Mouse (Mus musculus): ENCODE measurements around the gene Ccl28. TPM values are rescaled to one million over a fixed set of nuclear protein-coding genes. Genes with fewer than 3 reads are reported as not detected.
"Not testable (repeated sequence)": the region's sequence is repeated elsewhere in the genome, so short reads cannot be mapped to it uniquely, and the experiment has no call there.

Gene Ccl28
- total RNA-seq, 2 experiments from 2014 or later: 0.68 to 2.8 TPM

GRCm38 (mm10) chr13:119646511-119646910 lies 22.9 kb downstream of the Ccl28 start:
- intact Hi-C loops (cut with DNase I): no loop called here
- DNase-seq: no peak

DNA sequence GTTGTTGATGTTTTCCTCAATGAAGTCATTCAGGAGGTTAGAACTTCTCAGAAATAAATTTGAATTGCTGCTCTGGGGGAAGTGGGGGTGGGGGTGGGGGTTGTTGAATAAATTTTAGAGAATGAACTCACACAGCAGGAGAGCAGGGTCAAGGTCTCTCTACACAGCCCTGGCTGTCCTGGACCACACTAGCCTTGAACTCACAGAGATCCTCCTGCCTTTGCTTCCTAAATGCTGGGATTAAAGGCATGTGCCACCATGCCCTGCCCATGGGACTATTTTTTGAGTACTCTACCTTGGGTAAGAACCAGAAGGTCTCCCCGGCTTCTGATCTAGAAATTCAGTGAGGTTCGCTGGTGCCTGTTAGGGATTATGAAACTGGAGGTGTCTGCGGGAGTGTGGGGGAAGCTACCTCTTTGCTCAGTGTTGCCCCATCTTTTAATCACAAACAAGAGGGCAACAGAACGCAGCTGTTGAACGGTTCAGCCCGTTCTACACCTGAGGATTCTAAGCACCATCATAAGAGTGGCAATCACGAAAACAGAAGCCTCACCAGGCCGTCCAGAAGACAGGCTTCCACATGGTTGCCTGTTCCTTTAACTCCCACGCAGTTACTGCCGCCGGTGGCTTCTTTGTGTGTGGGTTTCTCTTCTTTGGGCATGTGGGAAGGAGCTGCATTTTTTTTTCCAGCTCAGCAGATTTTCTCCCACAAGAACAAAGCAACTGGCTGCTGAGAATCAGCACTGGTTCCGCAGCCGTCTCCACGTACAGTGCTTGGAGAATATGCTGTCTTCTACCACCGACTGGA lies 25.5 kb downstream of the Ccl28 start:
- intact Hi-C loops (cut with DNase I): no loop called here
- DNase-seq: no peak

DNA sequence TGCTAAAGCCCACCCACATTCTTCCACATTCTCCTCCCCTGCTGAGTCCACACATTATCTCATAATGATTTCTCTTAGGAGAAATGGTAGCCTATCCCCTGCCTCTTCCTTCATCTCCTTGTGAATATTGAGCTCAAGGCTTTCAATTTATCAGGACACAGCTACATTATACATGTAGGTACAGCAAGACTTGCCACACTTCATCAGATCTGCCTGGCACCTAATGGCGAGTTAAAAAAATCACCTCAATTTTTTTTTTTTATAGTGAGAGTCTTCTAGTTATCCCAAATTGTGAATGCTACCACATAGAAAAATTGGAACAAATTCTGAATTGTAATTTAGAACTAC lies 26.1 kb downstream of the Ccl28 start:
- intact Hi-C loops (cut with DNase I): no loop called here
- no peak for DNase-seq

DNA sequence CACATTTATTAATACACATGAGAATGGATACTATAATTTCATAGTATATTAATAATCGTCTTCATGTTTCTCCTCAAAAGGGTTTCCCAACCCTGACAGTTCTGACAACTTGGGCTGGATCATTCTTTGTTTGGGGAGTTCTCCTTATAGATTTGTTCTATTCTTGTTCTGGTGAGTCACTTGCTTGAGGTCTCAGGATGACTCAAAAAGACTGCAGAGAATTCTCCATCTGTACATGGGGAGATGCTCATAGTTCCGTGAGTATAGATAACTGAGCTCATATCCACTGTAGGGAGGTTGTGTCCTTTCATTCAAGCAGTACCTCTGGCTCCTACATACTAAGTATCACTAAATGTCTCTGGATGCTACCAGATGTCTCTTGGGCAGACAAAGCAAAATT lies 31.1 kb downstream of the Ccl28 start:
- DNase-seq: no peak
- intact Hi-C loops (cut with DNase I): no loop called here

DNA sequence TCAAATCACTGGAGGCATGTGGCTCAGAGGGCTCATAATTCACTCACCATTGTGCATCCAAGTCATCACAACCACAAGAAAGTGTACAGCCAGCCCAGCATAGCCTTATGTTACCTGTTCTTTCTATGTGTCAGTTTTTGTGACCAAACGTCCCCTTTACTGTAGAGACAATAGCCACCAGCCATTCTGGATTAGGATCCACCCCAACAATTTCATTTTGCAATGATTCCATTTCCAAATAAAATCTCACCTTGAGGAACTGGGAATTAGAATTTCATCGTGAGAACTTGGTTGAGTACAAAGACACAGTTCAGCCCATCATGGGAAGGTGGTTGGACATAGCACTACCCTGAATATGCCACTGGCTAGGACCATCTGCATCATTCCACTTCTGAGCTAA lies 32.6 kb downstream of the Ccl28 start:
- no peak for DNase-seq
- intact Hi-C loops (cut with DNase I): no loop called here

GRCm38 (mm10) chr13:119656846-119657416 lies 33.3 kb downstream of the Ccl28 start:
- intact Hi-C loops (cut with DNase I): no loop called here

DNA sequence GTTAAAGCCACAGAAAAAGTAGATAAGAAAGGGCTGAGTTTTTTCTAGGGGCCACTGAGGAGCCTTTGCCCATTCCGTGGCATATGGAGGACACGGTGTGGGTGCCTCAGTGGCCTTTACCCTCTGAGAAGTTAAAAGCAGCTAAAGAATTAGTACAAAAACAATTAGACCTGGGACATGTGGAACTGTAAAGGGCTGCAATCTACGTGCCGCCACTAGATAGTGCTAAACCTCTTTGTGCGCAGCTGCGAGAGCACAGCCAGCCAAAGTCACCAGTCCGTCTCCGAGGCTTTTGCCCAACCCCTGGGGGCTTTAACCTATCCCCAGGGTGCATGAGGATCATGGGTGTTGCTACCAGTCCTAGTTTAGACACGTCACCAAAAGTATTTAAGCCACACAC lies 37.8 kb downstream of the Ccl28 start:
- intact Hi-C loops (cut with DNase I): not testable (repeated sequence)
- DNase-seq: peak; percentile 6

More at GRCm38 (mm10) chr13:119656846-119657416, 33.3 kb downstream of the Ccl28 start:
- DNase-seq: no peak

- DNase-seq: no peak
- intact Hi-C loops (cut with DNase I): no loop called here
Observed at GRCm38 (mm10) chr13:119678794-119679193, 55.2 kb downstream of the Ccl28 start.

DNA sequence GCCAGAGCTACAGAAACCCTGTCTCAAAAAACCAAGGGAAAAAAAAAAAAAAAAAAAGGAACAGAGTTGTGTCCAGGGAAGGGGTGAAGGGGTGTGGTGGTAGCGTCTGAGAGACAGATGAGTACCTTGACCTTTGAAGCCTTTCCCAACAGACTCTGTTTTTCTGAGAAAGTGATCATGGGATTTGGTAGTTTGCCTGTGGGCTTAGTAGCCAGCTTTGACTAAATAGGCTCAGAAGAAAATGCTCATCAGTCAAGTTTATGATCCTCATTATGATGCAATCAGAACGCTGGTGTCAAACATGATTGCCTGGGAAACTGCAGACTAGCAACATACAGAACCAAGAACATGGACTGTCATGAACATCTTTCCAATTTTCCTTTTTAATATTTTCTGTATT lies 56.1 kb downstream of the Ccl28 start:
- intact Hi-C loops (cut with DNase I): no loop called here
- DNase-seq: no peak

GRCm38 (mm10) chr13:119681161-119681560 lies 57.5 kb downstream of the Ccl28 start:
- intact Hi-C loops (cut with DNase I): no loop called here
- no peak for DNase-seq

DNA sequence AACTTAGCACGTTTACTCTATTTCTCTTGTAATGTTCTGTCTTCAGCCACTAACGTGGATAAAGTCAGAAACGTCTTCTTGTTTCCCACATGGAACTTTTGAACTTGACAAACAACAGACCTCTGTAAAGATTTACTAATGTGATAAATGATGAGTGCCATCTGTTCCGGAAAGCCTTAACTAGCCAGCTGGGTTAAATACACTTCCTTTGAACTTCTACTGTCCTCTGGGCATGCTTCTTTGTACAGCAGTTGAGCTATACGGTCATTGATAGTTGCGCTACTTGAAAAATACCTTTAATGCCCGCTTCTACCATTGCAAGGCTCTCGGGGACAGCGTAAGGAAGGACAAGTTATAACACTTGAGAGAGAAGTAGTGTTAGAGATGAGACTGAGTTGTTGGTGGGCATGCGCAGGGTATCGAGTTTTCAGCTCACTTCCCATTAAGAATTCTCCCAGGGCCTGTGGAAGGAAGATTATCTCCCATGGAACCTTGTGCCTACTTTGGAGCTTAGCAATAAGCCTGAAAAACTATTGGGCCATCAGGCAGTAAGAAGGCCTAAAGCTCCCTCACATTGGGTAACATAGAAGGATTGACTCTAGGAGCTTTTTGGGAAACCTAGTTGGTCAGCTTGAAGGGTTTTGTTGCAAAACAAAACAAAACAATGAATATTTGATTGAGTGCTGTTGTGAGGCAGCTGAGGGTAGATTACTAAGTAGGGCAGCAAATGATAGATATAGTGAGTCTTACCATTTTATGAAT lies 61.0 kb downstream of the Ccl28 start:
- intact Hi-C loops (cut with DNase I): no loop called here
- no peak for DNase-seq

GRCm38 (mm10) chr13:119689709-119690038 lies 66.1 kb downstream of the Ccl28 start:
- no peak for DNase-seq
- intact Hi-C loops (cut with DNase I): loop anchor here (5.0 kb wide), 1 partner anchor 47 kb away; no protein-coding TSS in a partner anchor

DNA sequence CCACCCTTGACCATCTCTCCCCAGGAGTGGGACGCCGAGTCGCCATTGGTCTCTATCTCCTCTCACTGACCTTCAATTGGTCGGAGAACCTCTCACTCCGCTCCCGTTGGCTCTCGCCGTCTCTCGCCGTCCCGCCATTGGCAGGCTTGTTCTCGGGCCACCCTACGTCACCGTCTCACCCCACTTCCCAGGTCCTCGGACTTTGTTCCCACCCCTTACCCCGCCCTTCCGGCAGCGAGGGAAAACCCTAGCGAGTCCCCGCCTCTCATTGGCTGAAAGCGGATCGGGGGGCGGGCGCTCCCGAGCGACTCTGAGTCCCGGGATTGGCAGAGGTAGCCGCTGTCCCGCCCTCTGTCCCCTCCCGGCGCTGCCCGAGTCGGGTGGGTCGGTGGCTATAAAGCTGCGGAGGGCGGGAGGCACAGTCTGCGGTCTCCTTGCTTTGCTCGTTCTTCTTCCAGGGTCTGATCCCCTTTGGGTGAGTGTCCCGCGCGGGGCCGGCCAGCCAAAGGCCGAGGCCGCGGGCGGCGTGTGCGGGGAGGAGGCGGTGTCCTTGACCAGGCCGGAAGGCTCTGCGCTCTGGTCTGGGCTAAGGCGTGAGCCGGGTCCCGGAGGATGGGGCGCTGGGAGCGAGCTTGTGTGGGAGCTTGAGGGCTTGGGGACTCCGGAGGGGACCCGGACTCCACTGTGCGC lies 66.6 kb downstream of the Ccl28 start, which contains the start of gene Hmgcs1:
Gene Hmgcs1 (plus strand): TSS at position 341 of the 690 bp plus-strand sequence.
- peak; percentile 100 for DNase-seq
- intact Hi-C loops (cut with DNase I): loop anchor here (5.0 kb wide), 1 partner anchor 48 kb away; no protein-coding TSS in a partner anchor

- DNase-seq: peak; percentile 66
Observed at GRCm38 (mm10) chr13:119690876-119691620, 67.4 kb downstream of the Ccl28 start.

DNA sequence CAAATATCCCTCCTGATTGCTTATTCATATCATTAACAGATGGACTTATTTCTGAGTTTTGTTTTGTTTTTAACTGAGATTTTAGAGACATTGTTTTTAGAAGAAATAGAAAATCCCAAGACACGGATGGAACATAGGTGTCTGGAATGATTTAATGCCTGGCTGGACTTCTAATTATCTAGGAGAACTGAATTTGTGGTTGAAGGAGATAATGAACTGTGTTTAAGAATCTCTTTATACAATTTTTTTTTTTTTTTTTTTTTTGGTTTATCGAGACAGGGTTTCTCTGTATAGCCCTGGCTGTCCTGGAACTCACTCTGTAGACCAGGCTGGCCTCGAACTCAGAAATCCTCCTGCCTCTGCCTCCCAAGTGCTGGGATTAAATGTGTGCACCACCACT lies 68.3 kb downstream of the Ccl28 start:
- DNase-seq: not testable (repeated sequence)
- intact Hi-C loops (cut with DNase I): loop anchor here (5.0 kb wide), 1 partner anchor 50 kb away; no protein-coding TSS in a partner anchor

More at GRCm38 (mm10) chr13:119690876-119691620, 67.4 kb downstream of the Ccl28 start:
- intact Hi-C loops (cut with DNase I): loop anchor here (5.0 kb wide), 1 partner anchor 49 kb away; no protein-coding TSS in a partner anchor

DNA sequence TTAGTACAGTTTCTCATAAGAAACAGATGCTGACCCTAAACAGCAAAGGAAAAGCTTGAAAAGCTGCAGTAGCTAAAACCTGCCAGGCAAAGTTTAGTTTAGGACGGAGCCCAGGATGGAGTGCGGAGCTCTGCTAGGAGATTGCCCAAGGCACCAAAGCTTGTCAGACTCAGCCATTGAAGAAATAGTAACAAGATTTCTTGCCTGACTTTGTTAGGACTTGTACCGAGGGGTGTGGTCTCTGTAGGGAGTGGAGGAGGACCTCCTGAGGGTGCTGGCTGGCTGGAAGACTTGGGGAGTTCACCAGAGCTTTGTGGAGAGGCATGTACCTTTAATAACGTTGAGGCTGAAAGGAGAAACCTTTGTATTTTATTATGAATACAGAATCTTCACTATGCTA lies 72.1 kb downstream of the Ccl28 start:
- intact Hi-C loops (cut with DNase I): no loop called here
- DNase-seq: no peak

GRCm38 (mm10) chr13:119696496-119696895 lies 72.9 kb downstream of the Ccl28 start:
- intact Hi-C loops (cut with DNase I): no loop called here
- DNase-seq: no peak

GRCm38 (mm10) chr13:119698436-119698835 lies 74.8 kb downstream of the Ccl28 start:
- DNase-seq: no peak
- intact Hi-C loops (cut with DNase I): no loop called here

All from left cerebral cortex, postnatal 4 days (tissue).